ENCODE assay signal across 23 mouse cellular contexts in the genomic region with DNA sequence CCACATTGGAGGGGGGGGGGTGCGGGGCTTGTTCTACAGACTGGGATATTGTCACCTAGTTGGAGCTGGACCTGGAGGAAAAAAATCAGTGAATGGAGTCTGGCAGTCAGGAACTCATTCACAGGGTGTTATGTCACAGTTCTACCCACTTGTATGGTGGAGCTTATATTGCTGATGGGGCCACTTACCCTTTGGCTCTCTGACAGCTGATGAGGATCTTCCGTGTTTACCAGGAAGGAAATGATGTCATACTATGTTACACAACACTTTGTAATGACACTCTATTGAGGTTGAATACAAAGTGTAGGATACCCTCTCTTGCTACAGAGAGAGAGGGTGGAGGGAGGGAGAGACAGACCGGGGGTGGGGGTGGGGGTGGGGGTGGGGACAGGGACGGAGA.
DNase-seq lines count a peak whose midpoint lies in the region; ATAC-seq and TF ChIP-seq lines count a peak whose summit lies in the region.
"Had no signal": no experiment of that assay in that cellular context is flagged by ENCODE, and none has a peak within 500 bp of the region (broad histone marks: within the 10 kb centered on the region; RNA-seq: fewer than 3 reads in every experiment).

No protein-coding gene starts in this region.

- H3K4me3 ChIP-seq in CH12.LX (replicated peaks in 1 of 3; ENCODE audit: low read depth in 2 of 3, low read length in 2 of 3, poor library complexity in 1 of 3): no peak overlapping the region
- no peak overlapping the region for H3K4me3 ChIP-seq in liver, postnatal 0 days (ENCODE audit: low read depth, low read length)
- H3K4me3 ChIP-seq: embryonic facial prominence, embryonic 12.5 days; limb, embryonic 13.5 days; lung, embryonic 15.5 days; myocyte had no signal

- dilution Hi-C loops in CH12.LX (cut with MboI; ENCODE audit: extremely low pct_ligation_motif_present, extremely low pct_unique_long_range_greater_than_20kb, low sequenced_read_pairs): no loop called here

- peak; percentile 71 for ATAC-seq in liver, postnatal 0 days
- ATAC-seq: forebrain, postnatal 0 days; hindbrain, embryonic 16.5 days; Patski had no signal

- no peak overlapping the region for H3K27ac ChIP-seq in CH12.LX (ENCODE audit: insufficient read depth, low read depth)
- H3K27ac ChIP-seq in liver, postnatal 0 days (ENCODE audit: low read depth): no peak overlapping the region
- H3K27ac ChIP-seq: embryonic facial prominence, embryonic 12.5 days; limb, embryonic 13.5 days; lung, embryonic 15.5 days had no signal

- no peaks in the 10 kb centered on the region; a peak in 1 of 4 replicates for H3K4me1 ChIP-seq in CH12.LX (ENCODE audit: control insufficient read depth in 1 of 2, insufficient read depth in 2 of 2)
- H3K4me1 ChIP-seq in liver, postnatal 0 days (ENCODE audit: insufficient read depth): no peaks in the 10 kb centered on the region
- H3K4me1 ChIP-seq: embryonic facial prominence, embryonic 12.5 days; limb, embryonic 13.5 days had no signal

- intact Hi-C loops in heart, postnatal 25 days (cut with DNase I): no loop called here

- 40% methylated on average over 4 of the region's 4 CpGs for WGBS in liver, postnatal 0 days (ENCODE audit: insufficient replicate concordance)

- no peaks in the 10 kb centered on the region for H3K79me2 ChIP-seq in CH12.LX (replicated peaks; ENCODE audit: control insufficient read depth, extremely low read depth, insufficient read depth, poor library complexity, severe bottlenecking)

- TF ChIP-seq POLR2A in CH12.LX (IDR thresholded peaks at IDR 0.05; ENCODE audit: low read depth, low read length): no peak

- in situ Hi-C loops in CH12.LX (cut with MboI; ENCODE audit: low pct_ligation_motif_present, low pct_unique_long_range_greater_than_20kb, low sequenced_read_pairs): no loop called here

- TF ChIP-seq RAD21 in CH12.LX (IDR thresholded peaks at IDR 0.05; ENCODE audit: low read depth, low read length): no peak

- no peak overlapping the region for H3K9ac ChIP-seq in CH12.LX (ENCODE audit: insufficient read depth, low read depth)
- H3K9ac ChIP-seq in liver, postnatal 0 days (replicated peaks): no peak overlapping the region
- H3K9ac ChIP-seq: embryonic facial prominence, embryonic 12.5 days; forebrain, postnatal 0 days; limb, embryonic 13.5 days; lung, embryonic 15.5 days had no signal

- H3K36me3 ChIP-seq in CH12.LX (replicated peaks in 1 of 2; ENCODE audit: control insufficient read depth in 1 of 2, insufficient read depth in 1 of 2, low read length in 1 of 2): no peaks in the 10 kb centered on the region
- peaks cover 2% of the 10 kb centered on the region; the same call in 1 of the 2 replicates for H3K36me3 ChIP-seq in liver, postnatal 0 days (replicated peaks; ENCODE audit: insufficient read depth, low read length)
- H3K36me3 ChIP-seq: lung, embryonic 15.5 days had no signal

- TF ChIP-seq CTCF in CH12.LX (conservative IDR thresholded peaks at IDR 0.05 in 1 of 2, IDR thresholded peaks at IDR 0.05 in 1 of 2; ENCODE audit: low read depth in 2 of 2, low read length in 2 of 2): no peak
- no peak for TF ChIP-seq CTCF in liver, postnatal 0 days (IDR thresholded peaks at IDR 0.05; ENCODE audit: low read depth)

- 0 out of 2 replicates have a peak overlapping the region, but pooled peaks have one; percentile 21 for H3K4me2 ChIP-seq in CH12.LX (ENCODE audit: insufficient read depth, low read depth, poor library complexity, severe bottlenecking)
- H3K4me2 ChIP-seq in liver, postnatal 0 days (ENCODE audit: low read depth, low read length): no peak overlapping the region
- H3K4me2 ChIP-seq: embryonic facial prominence, embryonic 12.5 days; limb, embryonic 13.5 days; lung, embryonic 15.5 days; midbrain, embryonic 11.5 days had no signal

- H3K9me3 ChIP-seq in CH12.LX (replicated peaks; ENCODE audit: low read length): no peaks in the 10 kb centered on the region
- H3K9me3 ChIP-seq in liver, postnatal 0 days (ENCODE audit: low read length): no peaks in the 10 kb centered on the region
- H3K9me3 ChIP-seq: embryonic facial prominence, embryonic 12.5 days; limb, embryonic 13.5 days; lung, embryonic 15.5 days had no signal

- H3K27me3 ChIP-seq in CH12.LX (replicated peaks): peaks cover 31% of the 10 kb centered on the region
- no peaks in the 10 kb centered on the region for H3K27me3 ChIP-seq in liver, postnatal 0 days (ENCODE audit: insufficient read depth, low read length)
- H3K27me3 ChIP-seq: embryonic facial prominence, embryonic 12.5 days; limb, embryonic 13.5 days; lung, embryonic 15.5 days; Patski had no signal

- DNase-seq in heart, adult 11 months: peak; percentile 23
- DNase-seq in heart, postnatal 25 days (ENCODE audit: low spot score): no peak
- DNase-seq in lung, postnatal 25 days (ENCODE audit: low spot score): peak; percentile 4
- no peak for DNase-seq in lung, postnatal 14 days
- no peak for DNase-seq in CH12.LX (ENCODE audit: extremely low read depth)
- no peak for DNase-seq in liver, postnatal 0 days
- no peak for DNase-seq in ovary, postnatal 36 days (ENCODE audit: low spot score)
- no peak for DNase-seq in spleen, postnatal 14 days (ENCODE audit: low spot score in 2 of 2)
- DNase-seq: adrenal gland, postnatal 25 days; B cell, adult 2 months; cerebellum, adult 2 months; forebrain, postnatal 0 days; heart, postnatal 14 days; kidney, adult 8-10 months; kidney, postnatal 4 days; thymus, postnatal 4 days had no signal

- TF ChIP-seq EP300 in CH12.LX (IDR thresholded peaks at IDR 0.05; ENCODE audit: low read length): no peak
- no peak for TF ChIP-seq EP300 in liver, postnatal 0 days (IDR thresholded peaks at IDR 0.05; ENCODE audit: low read depth)

TF ChIP-seq in CH12.LX, 34 proteins besides CTCF, POLR2A, EP300 and RAD21:
- no peak for TF ChIP-seq CHD1 (IDR thresholded peaks at IDR 0.05; ENCODE audit: low read depth, low read length)
- TF ChIP-seq NELFE (IDR thresholded peaks at IDR 0.05; ENCODE audit: low read depth, low read length): no peak
- TF ChIP-seq POLR2AphosphoS2 (IDR thresholded peaks at IDR 0.05; ENCODE audit: low read depth, low read length): no peak
- no peak for TF ChIP-seq MEF2A (IDR thresholded peaks at IDR 0.05; ENCODE audit: borderline replicate concordance, low read depth, low read length)
- TF ChIP-seq ELF1 (IDR thresholded peaks at IDR 0.05; ENCODE audit: low read depth, low read length): no peak

Comparison
In these comparisons a context has a peak if more than half of its experiments do, and no peak if none do; other contexts are left out.
1. DNase-seq: peak in heart, adult 11 months (single experiment) and lung, postnatal 25 days (single experiment); none in heart, postnatal 25 days (single experiment), lung, postnatal 14 days (single experiment), CH12.LX (single experiment), liver, postnatal 0 days (single experiment), ovary, postnatal 36 days (single experiment) and spleen, postnatal 14 days (0 of 2).